Mouse (Mus musculus) embryo, embryonic 9.5 days (tissue): ENCODE results near the gene Cab39l.
A peak's percentile ranks its signal among the peaks of the same experiment; 100 is the strongest.

ENCODE experiments used
- DNase-seq: peaks from one replicate; pipeline ENCODE4 v3.0.0-alpha.2; 2017; ENCODE audit errors: extremely low spot score

The Cab39l gene

GRCm38 (mm10) chr14:59506139-59506538 lies 65.4 kb downstream of the Cab39l start:
- DNase-seq = no peak

GRCm38 (mm10) chr14:59513922-59514444 lies 73.2 kb downstream of the Cab39l start:
- DNase-seq = no peak

- no peak for DNase-seq
These were observed 85.1 kb downstream of the Cab39l start for GRCm38 (mm10) chr14:59525843-59526242.

GRCm38 (mm10) chr14:59530801-59531200 lies 90.0 kb downstream of the Cab39l start:
- no peak for DNase-seq

- DNase-seq = no peak
These were observed 92.2 kb downstream of the Cab39l start for GRCm38 (mm10) chr14:59532986-59533385.

GRCm38 (mm10) chr14:59533908-59534307 lies 93.1 kb downstream of the Cab39l start:
- no peak for DNase-seq

DNA sequence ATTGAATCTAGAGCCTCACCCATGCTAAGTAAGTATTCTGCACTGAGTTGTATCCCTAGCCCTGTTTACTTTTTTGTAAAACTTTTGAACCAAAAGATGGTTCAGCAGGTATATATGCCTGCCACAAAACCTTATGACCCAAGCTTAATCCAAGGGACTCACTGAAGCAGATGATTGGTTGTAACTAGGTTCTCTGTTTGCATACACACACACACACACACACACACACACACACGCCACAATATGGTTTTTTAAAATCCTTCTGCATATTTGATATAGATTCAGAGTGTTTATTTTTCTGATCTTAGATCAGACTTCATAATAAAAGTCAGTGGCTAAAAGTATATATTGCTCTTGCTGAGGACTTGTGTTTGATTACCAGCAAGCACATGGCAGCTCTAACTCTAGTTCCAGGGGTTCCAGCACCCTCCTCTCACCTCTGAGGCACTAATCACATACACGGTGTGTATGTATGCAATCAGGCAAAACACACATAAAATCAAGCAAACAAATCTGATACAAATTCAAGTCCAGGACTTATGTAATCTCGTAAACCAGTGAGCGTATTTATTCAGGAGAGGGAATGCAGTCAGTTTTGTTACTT lies 97.2 kb downstream of the Cab39l start:
- DNase-seq = no peak

DNA sequence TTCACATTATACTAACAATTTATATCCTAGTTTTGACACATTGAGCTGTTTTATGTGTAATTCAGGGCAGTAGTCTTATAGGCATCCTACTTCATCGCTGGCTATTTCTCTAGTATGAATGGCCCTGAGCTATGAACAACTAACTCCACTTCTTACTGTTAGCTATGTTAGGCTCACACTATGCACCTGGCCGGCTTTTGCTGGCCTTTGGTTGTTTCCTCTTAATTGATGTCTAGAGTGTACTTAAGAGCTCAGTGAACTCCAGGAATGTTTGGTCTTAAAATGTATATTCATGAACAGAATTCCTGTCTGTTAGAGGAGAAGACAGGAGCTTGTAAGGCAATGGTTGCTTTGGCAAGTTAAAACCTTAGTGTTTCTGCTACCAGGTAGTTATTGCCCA lies 99.5 kb downstream of the Cab39l start:
- DNase-seq = no peak

- no peak for DNase-seq
These were observed 100.0 kb downstream of the Cab39l start for GRCm38 (mm10) chr14:59540761-59541160.

DNA sequence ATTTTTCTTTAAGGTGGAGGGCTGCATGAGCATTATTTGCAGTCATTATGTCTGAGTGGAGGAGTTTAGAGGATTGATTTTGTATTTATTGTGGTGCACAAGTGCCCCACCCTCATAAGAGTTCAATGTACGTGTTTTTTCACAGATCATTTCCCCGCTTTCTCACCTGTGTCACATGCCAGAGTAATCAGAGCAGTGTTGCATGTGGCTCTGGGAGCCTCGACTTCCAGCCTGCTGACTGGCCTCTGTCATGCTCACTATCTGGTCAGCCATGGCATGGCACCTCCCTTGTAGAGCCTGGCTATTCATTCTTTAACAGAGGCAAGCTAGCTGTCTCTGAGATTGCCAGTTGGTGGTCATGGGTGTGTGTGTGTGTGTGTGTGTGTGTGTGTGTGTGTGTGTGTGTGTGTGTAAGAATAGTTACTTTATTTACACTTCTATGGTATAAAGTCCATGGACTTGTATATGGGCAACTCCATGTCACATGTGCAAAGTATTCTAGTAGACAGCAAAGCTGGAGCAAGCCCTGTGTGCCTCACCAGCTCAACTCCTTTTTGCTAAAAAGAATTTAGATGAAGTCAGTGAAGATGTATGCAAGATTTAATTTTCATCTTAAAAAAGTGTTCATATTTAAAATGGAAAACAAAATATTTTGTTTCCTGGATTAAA lies 102.5 kb downstream of the Cab39l start:
- DNase-seq = no peak

- DNase-seq = no peak
These were observed 103.2 kb downstream of the Cab39l start for GRCm38 (mm10) chr14:59543956-59544355.

DNA sequence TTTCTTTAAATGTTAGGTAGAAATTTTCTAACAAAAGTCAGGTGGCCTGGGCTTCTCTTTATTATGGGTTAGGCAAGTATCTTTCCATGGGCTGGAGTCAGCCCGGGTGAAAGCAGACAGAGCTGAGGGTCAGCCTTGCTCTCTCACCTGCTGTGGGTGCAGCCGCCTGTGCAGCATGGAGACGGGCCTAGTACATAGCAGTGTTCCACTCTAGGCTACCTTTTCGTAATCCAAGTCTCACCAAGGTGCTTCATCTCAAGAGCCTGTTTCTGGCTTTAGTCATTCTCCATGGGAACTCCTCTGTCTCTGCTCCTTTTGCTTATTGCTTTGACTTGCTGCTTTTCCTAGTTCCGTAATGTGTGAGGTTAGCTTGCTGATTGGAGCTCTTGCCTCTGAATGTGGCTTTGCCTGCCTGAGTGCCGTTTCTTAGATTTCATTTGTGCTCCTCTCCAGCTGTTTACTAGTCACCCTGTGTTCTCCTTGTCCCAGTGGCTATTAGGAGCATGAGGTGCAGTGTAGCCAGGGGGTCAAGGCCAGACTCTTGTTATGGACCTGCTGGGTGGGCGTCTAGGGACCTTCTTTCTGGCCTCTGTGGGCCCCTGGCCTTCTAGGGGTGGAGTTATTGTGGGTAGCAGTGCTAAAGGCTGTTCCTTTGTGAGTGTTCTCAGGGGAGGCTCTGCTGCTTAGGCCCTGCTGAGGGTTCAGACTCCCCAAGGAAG lies 105.5 kb downstream of the Cab39l start:
- DNase-seq = no peak

- DNase-seq = no peak
These were observed 106.8 kb downstream of the Cab39l start for GRCm38 (mm10) chr14:59547530-59547929.

GRCm38 (mm10) chr14:59548532-59548931 lies 107.8 kb downstream of the Cab39l start:
- DNase-seq = no peak

GRCm38 (mm10) chr14:59549106-59549505 lies 108.3 kb downstream of the Cab39l start:
- no peak for DNase-seq

DNA sequence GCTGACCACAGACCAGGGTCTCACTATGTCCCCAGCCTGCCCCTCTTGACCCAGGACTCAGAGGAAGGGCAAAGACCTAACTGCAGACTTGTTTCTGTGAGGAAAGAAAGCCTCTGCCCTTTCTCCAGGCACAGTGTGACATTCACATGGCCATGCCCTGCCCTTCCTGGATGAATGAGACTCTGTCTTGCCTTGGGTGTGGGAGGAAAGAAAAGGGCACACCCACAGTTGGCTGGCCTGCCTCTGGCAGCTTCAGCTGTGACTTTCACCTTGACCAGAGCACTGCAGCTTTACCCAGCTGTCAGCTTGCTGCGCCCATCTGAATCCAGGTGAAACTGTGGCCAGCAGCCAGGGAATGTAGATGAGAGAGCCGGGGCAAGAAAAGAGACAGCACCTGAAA lies 110.1 kb downstream of the Cab39l start:
- DNase-seq = no peak

DNA sequence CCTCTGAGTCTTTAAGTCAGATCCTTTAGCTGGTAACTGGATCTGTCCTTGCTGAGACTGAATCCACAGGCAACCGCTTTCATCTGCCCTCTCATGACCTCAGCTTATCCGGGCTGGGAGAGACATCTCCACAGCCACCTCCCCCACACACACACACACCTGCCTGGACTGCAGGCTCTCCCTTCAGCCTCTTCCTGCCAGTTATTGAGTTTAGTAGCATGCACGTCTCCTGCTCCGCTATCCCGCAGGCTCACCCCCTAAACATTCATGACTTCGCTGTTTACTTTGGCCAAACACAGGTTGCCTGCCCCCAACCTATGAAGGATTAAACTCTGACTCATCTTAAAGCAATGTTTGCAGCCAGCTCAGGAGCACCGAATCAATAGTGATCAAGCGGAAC lies 111.2 kb downstream of the Cab39l start:
- no peak for DNase-seq

GRCm38 (mm10) chr14:59554025-59554424 lies 113.3 kb downstream of the Cab39l start:
- no peak for DNase-seq

DNA sequence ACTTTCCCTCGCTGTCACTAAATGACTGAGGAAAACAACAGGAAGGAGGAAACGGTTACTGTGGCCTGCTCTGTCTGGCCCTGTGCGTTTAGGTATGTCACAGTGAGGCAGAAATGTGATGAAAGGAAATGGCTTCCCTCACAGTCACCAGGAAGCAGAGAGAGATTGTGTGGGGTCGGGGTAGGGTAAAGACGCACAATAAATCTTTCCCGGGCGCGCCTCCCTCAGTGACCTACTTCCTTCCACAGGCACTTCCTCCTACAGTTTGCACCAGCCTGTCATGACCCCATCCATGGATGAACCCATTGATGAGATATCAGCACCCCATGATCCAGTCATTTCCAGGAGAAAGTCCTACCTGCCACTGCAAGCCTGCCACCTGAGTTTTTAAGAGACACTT lies 114.2 kb downstream of the Cab39l start:
- DNase-seq = no peak

DNA sequence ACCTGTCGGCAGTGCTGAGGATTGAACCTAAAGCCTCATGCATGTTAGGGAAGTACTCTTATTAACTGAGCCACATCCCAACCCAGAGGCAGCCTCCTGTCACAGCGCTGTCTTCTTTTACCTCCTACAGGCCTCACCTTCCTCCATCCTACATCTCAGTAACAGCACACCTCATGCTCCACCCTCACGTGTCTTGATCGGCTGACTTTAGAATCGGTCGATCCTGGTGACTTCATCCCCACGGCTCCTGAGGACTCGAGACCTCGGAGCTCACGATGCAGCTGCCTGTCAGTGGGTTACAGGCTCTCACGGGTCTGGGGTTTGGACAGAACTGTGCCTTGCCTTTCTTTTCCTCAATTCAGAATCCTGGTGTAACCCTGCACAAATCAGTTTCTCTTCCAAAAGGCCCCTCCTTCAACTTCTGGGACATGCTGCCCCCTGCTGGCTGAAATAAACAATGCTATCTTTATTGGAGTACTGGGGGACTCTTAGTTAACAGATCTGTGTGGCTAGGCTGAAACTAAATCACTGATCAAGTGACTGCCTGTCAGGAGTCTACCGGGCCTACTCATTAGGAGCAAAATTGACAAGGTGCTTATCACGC lies 115.3 kb downstream of the Cab39l start:
- DNase-seq = peak; percentile 84

- DNase-seq = no peak
These were observed 116.3 kb downstream of the Cab39l start for GRCm38 (mm10) chr14:59557071-59557470.

- no peak for DNase-seq
These were observed 117.1 kb downstream of the Cab39l start for GRCm38 (mm10) chr14:59557886-59558285.
